In genomic region chr4:101234332-101234731, GRCm38 (mm10) we compare ENCODE assay signal across 7 mouse cellular contexts. TPM values are rescaled to one million over a fixed set of nuclear protein-coding genes. Genes with fewer than 3 reads are reported as not detected.
A peak's percentile ranks its signal among the peaks of the same experiment; 100 is the strongest.
DNase-seq lines count a peak whose midpoint lies in the region; ATAC-seq and TF ChIP-seq lines count a peak whose summit lies in the region.

No protein-coding gene starts in this region.

- H3K4me3 ChIP-seq in heart, embryonic 14.5 days (ENCODE audit: control insufficient read depth in 1 of 2, insufficient read depth in 1 of 2, low read depth in 1 of 2, low read length in 2 of 2), result no peak overlapping the region
- no peak overlapping the region for H3K4me3 ChIP-seq in layer of hippocampus, adult 2 months

- no peaks in the 10 kb centered on the region for H3K9me3 ChIP-seq in heart, embryonic 14.5 days (ENCODE audit: control insufficient read depth, low read length)

- no peak overlapping the region for H3K4me2 ChIP-seq in heart, embryonic 14.5 days (ENCODE audit: low read length)

- no peak for TF ChIP-seq CTCF in layer of hippocampus, adult 2 months (conservative IDR thresholded peaks at IDR 0.05)

- peak; percentile 38 for DNase-seq in testis, postnatal 14 days (ENCODE audit: low spot score)
- no peak for DNase-seq in testis, postnatal 10 days (ENCODE audit: low spot score)
- DNase-seq in layer of hippocampus, adult 2 months (ENCODE audit: low spot score in 2 of 2), result peak; percentile 17 to 37
- peak; percentile 86 for DNase-seq in lung, postnatal 10 days
- DNase-seq in yolk sac, embryonic 10.5 days (ENCODE audit: low spot score), result no peak

- H3K9ac ChIP-seq in heart, embryonic 14.5 days (ENCODE audit: low read length), result no peak overlapping the region

- peak; percentile 75 for ATAC-seq in common myeloid progenitor, adult 5-6 weeks (replicated peaks; ENCODE audit: low read depth, poor library complexity, severe bottlenecking)
- 0 out of 2 replicates have a peak, but pooled peaks have one; percentile 66 for ATAC-seq in heart, embryonic 14.5 days (ENCODE audit: insufficient number of reproducible peaks, insufficient read depth, low FRiP score, low read depth)

- 22% methylated on average over 1 of the region's 1 CpGs for WGBS in heart, embryonic 14.5 days

- peak overlapping the region in 1 of 2 experiments; percentile 33; a peak in 1 of 4 replicates for H3K27ac ChIP-seq in heart, embryonic 14.5 days (replicated peaks in 1 of 2; ENCODE audit: control insufficient read depth in 1 of 2, insufficient read depth in 1 of 2, low read depth in 2 of 2, low read length in 2 of 2)
- peak overlapping the region; percentile 1; the same call in 1 of the 2 replicates for H3K27ac ChIP-seq in layer of hippocampus, adult 2 months

- peaks cover 5 to 15% of the 10 kb centered on the region in 2 experiments for H3K4me1 ChIP-seq in heart, embryonic 14.5 days (ENCODE audit: control insufficient read depth in 2 of 2, insufficient read depth in 2 of 2, low read length in 2 of 2)

- H3K27me3 ChIP-seq in heart, embryonic 14.5 days (ENCODE audit: control insufficient read depth, insufficient read depth, low read length), result no peaks in the 10 kb centered on the region

- no peaks in the 10 kb centered on the region for H3K36me3 ChIP-seq in heart, embryonic 14.5 days (ENCODE audit: control insufficient read depth, insufficient read depth, low read length)

RNA-seq across cellular contexts. Expression of gene Jak1, which starts 30.8 kb away (rescaled TPM):
- 93.4 and 111 TPM in 2 replicates for total RNA-seq in common myeloid progenitor, adult 5-6 weeks (2017)
- 67.1 and 69.7 TPM in 2 replicates for polyA plus RNA-seq in heart, embryonic 14.5 days (2014; fragmentation: Nextera tagmentation; extraction: Ambion mirVana)
- 100 to 1,000 TPM; 124 to 128 TPM for total RNA-seq in layer of hippocampus, adult 2 months (2021)

Comparison
In these comparisons a context has a peak if more than half of its experiments do, and no peak if none do; other contexts are left out.
1. DNase-seq: peak in testis, postnatal 14 days (single experiment), layer of hippocampus, adult 2 months (2 of 2) and lung, postnatal 10 days (single experiment); none in testis, postnatal 10 days (single experiment) and yolk sac, embryonic 10.5 days (single experiment).